Mouse (Mus musculus) lung, postnatal 0 days (tissue): ENCODE data around the gene Olfr624.

ENCODE experiments used
- CTCF ChIP-seq: IDR thresholded peaks from 2 replicates; pipeline ENCODE4 v1.5.1; 2016; ENCODE audit warnings: antibody characterized with exemption, mild to moderate bottlenecking
- EP300 ChIP-seq: IDR thresholded peaks from 2 replicates; pipeline ENCODE4 v1.6.1; 2016; ENCODE audit warnings: antibody characterized with exemption, mild to moderate bottlenecking, control low read depth

DNA sequence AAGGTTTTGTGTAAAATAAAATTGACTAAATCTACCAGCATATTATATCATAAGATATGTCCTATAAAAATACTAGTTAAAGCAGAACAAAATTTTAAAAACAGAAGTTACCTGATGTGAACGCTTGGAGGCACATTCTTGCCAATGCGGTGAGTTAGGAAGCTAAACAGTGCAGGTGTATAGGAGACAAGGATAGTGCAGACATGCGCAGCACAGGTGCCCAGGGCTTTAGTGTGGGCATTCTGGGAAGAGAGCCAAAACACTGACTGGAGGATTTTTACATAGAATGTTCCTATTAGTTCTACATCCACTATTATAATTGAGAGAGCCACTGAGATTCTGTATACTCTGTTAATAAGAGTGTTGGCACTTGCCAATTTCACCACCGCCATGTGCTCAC, 28.5 kb upstream of the Olfr624 start:
- TF ChIP-seq CTCF = no peak
- TF ChIP-seq EP300 = no peak
